Mouse (Mus musculus): ENCODE data around the gene Krt9. TPM values are rescaled to one million over a fixed set of nuclear protein-coding genes. Genes with fewer than 3 reads are reported as not detected.

The Krt9 gene
- total and polyA plus RNA-seq, 3 experiments, result not detected

- H3K9ac ChIP-seq (ENCODE audit: control insufficient read depth, low read depth, low read length, poor library complexity, severe bottlenecking), result no peak overlapping the region
- TF ChIP-seq POLR2AphosphoS2 (IDR thresholded peaks at IDR 0.05; ENCODE audit: low read length), result no peak
- no peak for TF ChIP-seq USF2 (IDR thresholded peaks at IDR 0.05; ENCODE audit: borderline replicate concordance in 1 of 2, insufficient read depth in 1 of 2, low read depth in 1 of 2, low read length in 2 of 2)
- no peaks in the 10 kb centered on the region for H3K9me3 ChIP-seq (replicated peaks; ENCODE audit: insufficient read depth, low read length)
- no peak overlapping the region for H3K4me3 ChIP-seq (ENCODE audit: control insufficient read depth in 1 of 2, insufficient read depth in 1 of 2, low read depth in 2 of 2, low read length in 2 of 2)
- no peaks in the 10 kb centered on the region for H3K36me3 ChIP-seq (ENCODE audit: control insufficient read depth in 1 of 2, insufficient read depth in 2 of 2, low read length in 2 of 2)
- no peak overlapping the region for H3K27ac ChIP-seq (ENCODE audit: control insufficient read depth, low read depth, low read length)
- no peak for DNase-seq (ENCODE audit: low read depth, low spot score)
- no peaks in the 10 kb centered on the region for H3K4me1 ChIP-seq (ENCODE audit: control insufficient read depth in 1 of 2, insufficient read depth in 2 of 2, low read length in 2 of 2)
- H3K79me2 ChIP-seq (ENCODE audit: control insufficient read depth, insufficient read depth, low read length, poor library complexity), result no peaks in the 10 kb centered on the region
- H3K27me3 ChIP-seq (ENCODE audit: control insufficient read depth in 1 of 2, insufficient read depth in 2 of 2, low read length in 2 of 2), result no peaks in the 10 kb centered on the region
These were observed 13.8 kb downstream of the Krt9 start for GRCm38 (mm10) chr11:100179260-100179659.

- TF ChIP-seq MAZ (IDR thresholded peaks at IDR 0.05; ENCODE audit: low read depth, low read length) (no peak), TAL1 (IDR thresholded peaks at IDR 0.05; ENCODE audit: low read length) (no peak), ZMIZ1 (IDR thresholded peaks at IDR 0.05; ENCODE audit: low read depth, low read length) (no peak), UBTF (IDR thresholded peaks at IDR 0.05; ENCODE audit: borderline replicate concordance, insufficient read depth, low read depth, low read length) (no peak), MYB (IDR thresholded peaks at IDR 0.05; ENCODE audit: low read depth, low read length) (no peak), USF2 (IDR thresholded peaks at IDR 0.05; ENCODE audit: borderline replicate concordance in 1 of 2, insufficient read depth in 1 of 2, low read depth in 1 of 2, low read length in 2 of 2) (no peak), E2F4 (IDR thresholded peaks at IDR 0.05; ENCODE audit: borderline replicate concordance, low read depth, low read length) (no peak), POLR2AphosphoS5 (IDR thresholded peaks at IDR 0.05; ENCODE audit: borderline replicate concordance, low read depth, low read length) (no peak), MAFK (IDR thresholded peaks at IDR 0.05; ENCODE audit: borderline replicate concordance, low read depth, low read length) (no peak)
- H3K79me2 ChIP-seq (ENCODE audit: control insufficient read depth, insufficient read depth, low read length, poor library complexity), result no peaks in the 10 kb centered on the region
- no peak overlapping the region for H3K9ac ChIP-seq (ENCODE audit: control insufficient read depth, low read depth, low read length, poor library complexity, severe bottlenecking)
- H3K27ac ChIP-seq (ENCODE audit: control insufficient read depth, low read depth, low read length), result no peak overlapping the region
- no peaks in the 10 kb centered on the region for H3K4me1 ChIP-seq (ENCODE audit: control insufficient read depth in 1 of 2, insufficient read depth in 2 of 2, low read length in 2 of 2)
- no peak overlapping the region for H3K4me3 ChIP-seq (ENCODE audit: control insufficient read depth in 1 of 2, insufficient read depth in 1 of 2, low read depth in 2 of 2, low read length in 2 of 2)
- H3K36me3 ChIP-seq (ENCODE audit: control insufficient read depth in 1 of 2, insufficient read depth in 2 of 2, low read length in 2 of 2), result no peaks in the 10 kb centered on the region
- H3K9me3 ChIP-seq (replicated peaks; ENCODE audit: insufficient read depth, low read length), result no peaks in the 10 kb centered on the region
- DNase-seq (ENCODE audit: low read depth, low spot score), result no peak
- no peaks in the 10 kb centered on the region for H3K27me3 ChIP-seq (ENCODE audit: control insufficient read depth in 1 of 2, insufficient read depth in 2 of 2, low read length in 2 of 2)
These were observed 14.7 kb downstream of the Krt9 start for GRCm38 (mm10) chr11:100178307-100178706.

GRCm38 (mm10) chr11:100176791-100177190 lies 16.3 kb downstream of the Krt9 start:
- no peak for DNase-seq (ENCODE audit: low read depth, low spot score)
- H3K4me1 ChIP-seq (ENCODE audit: control insufficient read depth in 1 of 2, insufficient read depth in 2 of 2, low read length in 2 of 2), result no peaks in the 10 kb centered on the region
- H3K79me2 ChIP-seq (ENCODE audit: control insufficient read depth, insufficient read depth, low read length, poor library complexity), result no peaks in the 10 kb centered on the region
- no peaks in the 10 kb centered on the region for H3K27me3 ChIP-seq (ENCODE audit: control insufficient read depth in 1 of 2, insufficient read depth in 2 of 2, low read length in 2 of 2)
- no peaks in the 10 kb centered on the region for H3K36me3 ChIP-seq (ENCODE audit: control insufficient read depth in 1 of 2, insufficient read depth in 2 of 2, low read length in 2 of 2)
- H3K4me3 ChIP-seq (ENCODE audit: control insufficient read depth in 1 of 2, insufficient read depth in 1 of 2, low read depth in 2 of 2, low read length in 2 of 2), result no peak overlapping the region
- H3K9ac ChIP-seq (ENCODE audit: control insufficient read depth, low read depth, low read length, poor library complexity, severe bottlenecking), result no peak overlapping the region
- H3K9me3 ChIP-seq (replicated peaks; ENCODE audit: insufficient read depth, low read length), result no peaks in the 10 kb centered on the region
- H3K27ac ChIP-seq (ENCODE audit: control insufficient read depth, low read depth, low read length), result no peak overlapping the region
- TF ChIP-seq MYB (IDR thresholded peaks at IDR 0.05; ENCODE audit: low read depth, low read length) (no peak), POLR2AphosphoS2 (IDR thresholded peaks at IDR 0.05; ENCODE audit: low read length) (no peak), MEF2A (IDR thresholded peaks at IDR 0.05; ENCODE audit: extremely low read depth, insufficient replicate concordance, low read depth, low read length, poor library complexity, severe bottlenecking) (no peak), TCF12 (IDR thresholded peaks at IDR 0.05; ENCODE audit: low read depth, low read length) (no peak), POLR2AphosphoS5 (IDR thresholded peaks at IDR 0.05; ENCODE audit: borderline replicate concordance, low read depth, low read length) (no peak), ZNF384 (IDR thresholded peaks at IDR 0.05; ENCODE audit: low read depth, low read length) (no peak), ZMIZ1 (IDR thresholded peaks at IDR 0.05; ENCODE audit: low read depth, low read length) (no peak), RAD21 (IDR thresholded peaks at IDR 0.05; ENCODE audit: low read depth, low read length) (no peak)

Measured in MEL (cell line).